ENCODE assay signal across 11 mouse cellular contexts in the genomic region with DNA sequence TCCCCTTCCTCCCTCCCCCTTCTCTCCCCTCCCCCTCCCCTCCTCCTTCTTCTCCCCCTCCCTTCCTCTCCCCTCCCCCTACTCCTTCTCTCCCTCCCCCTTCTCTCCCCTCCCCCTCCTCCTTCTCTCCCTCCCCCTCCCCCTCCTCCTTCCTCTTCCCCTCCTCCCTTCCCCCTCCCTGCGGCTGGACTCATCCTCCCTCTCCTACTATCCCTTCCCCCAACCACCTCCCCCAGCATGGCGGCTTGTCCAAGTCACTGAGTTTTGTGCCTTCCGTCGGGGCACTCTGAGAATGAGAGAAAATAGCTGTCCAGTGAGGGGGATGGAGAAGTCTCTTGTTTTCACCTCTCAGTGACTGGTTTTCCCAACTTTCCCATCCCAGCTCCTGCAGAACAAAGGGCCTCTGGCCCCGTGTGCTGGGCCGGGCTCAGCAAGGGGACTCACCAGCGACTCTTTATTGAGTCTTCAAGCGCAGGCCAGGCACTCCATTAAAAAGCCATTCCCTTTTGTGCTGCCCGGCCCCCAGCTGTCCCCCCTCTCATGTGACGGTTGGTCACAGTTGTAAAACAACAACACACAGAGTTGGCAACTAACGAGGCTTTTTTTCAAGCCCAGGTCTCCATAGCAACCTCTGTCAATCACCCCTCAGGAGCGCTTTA.
DNase-seq lines count a peak whose midpoint lies in the region; ATAC-seq and TF ChIP-seq lines count a peak whose summit lies in the region.
"Had no signal": no experiment of that assay in that cellular context is flagged by ENCODE, and none has a peak within 500 bp of the region (broad histone marks: within the 10 kb centered on the region; RNA-seq: fewer than 3 reads in every experiment).

No protein-coding gene starts in this region.

- H3K9ac ChIP-seq in heart, postnatal 0 days (replicated peaks; ENCODE audit: low read depth, low read length): no peak overlapping the region
- H3K9ac ChIP-seq in embryonic facial prominence, embryonic 14.5 days (ENCODE audit: low read depth, low read length): no peak overlapping the region
- no peak overlapping the region for H3K9ac ChIP-seq in limb, embryonic 12.5 days (replicated peaks)
- H3K9ac ChIP-seq: intestine, embryonic 15.5 days; liver, embryonic 15.5 days had no signal

- no peak for ATAC-seq in heart, postnatal 0 days (ENCODE audit: insufficient read depth, low read depth)
- peak; percentile 54; the same call in 1 of the 2 replicates for ATAC-seq in embryonic facial prominence, embryonic 14.5 days (ENCODE audit: low read depth)
- no peak for ATAC-seq in limb, embryonic 12.5 days (ENCODE audit: insufficient number of reproducible peaks, insufficient read depth, low FRiP score, low TSS enrichment, low read depth)
- ATAC-seq: intestine, embryonic 15.5 days had no signal

- WGBS in heart, postnatal 0 days: 20% methylated on average over 12 of the region's 12 CpGs
- 8% methylated on average over 12 of the region's 12 CpGs for WGBS in embryonic facial prominence, embryonic 14.5 days
- WGBS in limb, embryonic 12.5 days: 4% methylated on average over 11 of the region's 12 CpGs

- no peak for TF ChIP-seq EP300 in heart, postnatal 0 days (IDR thresholded peaks at IDR 0.05; ENCODE audit: low read depth)

- H3K27ac ChIP-seq in heart, postnatal 0 days (ENCODE audit: low read depth): peak overlapping the region; percentile 47; the same call in 1 of the 2 replicates
- H3K27ac ChIP-seq in embryonic facial prominence, embryonic 14.5 days (replicated peaks; ENCODE audit: low read depth, low read length): no peak overlapping the region
- peak overlapping the region; percentile 80 for H3K27ac ChIP-seq in limb, embryonic 12.5 days
- H3K27ac ChIP-seq: intestine, embryonic 15.5 days; liver, embryonic 15.5 days had no signal

- H3K36me3 ChIP-seq in heart, postnatal 0 days (replicated peaks; ENCODE audit: control insufficient read depth, insufficient read depth, low read length): no peaks in the 10 kb centered on the region
- no peaks in the 10 kb centered on the region for H3K36me3 ChIP-seq in embryonic facial prominence, embryonic 14.5 days (ENCODE audit: control insufficient read depth, insufficient read depth, low read length)
- H3K36me3 ChIP-seq in limb, embryonic 12.5 days: no peaks in the 10 kb centered on the region
- H3K36me3 ChIP-seq: intestine, embryonic 15.5 days; liver, embryonic 15.5 days had no signal

- DNase-seq in heart, postnatal 0 days (ENCODE audit: low spot score): no peak
- no peak for DNase-seq in heart, adult 18-20 months
- DNase-seq in embryonic facial prominence, embryonic 14.5 days (ENCODE audit: low spot score): peak; percentile 54
- peak; percentile 92 for DNase-seq in retina, postnatal 1 day
- no peak for DNase-seq in T-cell, adult 2 months (ENCODE audit: low spot score)
- DNase-seq in ovary, postnatal 10 days (ENCODE audit: low spot score): no peak
- DNase-seq: adrenal gland, adult 8-10 months; cerebellum, adult 11-12 months had no signal

- H3K4me1 ChIP-seq in heart, postnatal 0 days (ENCODE audit: control insufficient read depth, insufficient read depth): peaks cover 43% of the 10 kb centered on the region
- H3K4me1 ChIP-seq in embryonic facial prominence, embryonic 14.5 days (ENCODE audit: control insufficient read depth, insufficient read depth, low read length): peaks cover 12% of the 10 kb centered on the region
- peaks cover 39% of the 10 kb centered on the region for H3K4me1 ChIP-seq in limb, embryonic 12.5 days (replicated peaks)
- H3K4me1 ChIP-seq: liver, embryonic 15.5 days had no signal

- no peak overlapping the region for H3K4me3 ChIP-seq in heart, postnatal 0 days (ENCODE audit: low read depth, low read length)
- no peak overlapping the region for H3K4me3 ChIP-seq in embryonic facial prominence, embryonic 14.5 days (ENCODE audit: low read depth, low read length)
- H3K4me3 ChIP-seq in limb, embryonic 12.5 days (replicated peaks): no peak overlapping the region
- H3K4me3 ChIP-seq: intestine, embryonic 15.5 days; liver, embryonic 15.5 days had no signal

- H3K27me3 ChIP-seq in heart, postnatal 0 days (ENCODE audit: control insufficient read depth, insufficient read depth, low read length): no peaks in the 10 kb centered on the region
- H3K27me3 ChIP-seq in embryonic facial prominence, embryonic 14.5 days (replicated peaks; ENCODE audit: control insufficient read depth, insufficient read depth, low read length): peaks cover 79% of the 10 kb centered on the region
- H3K27me3 ChIP-seq in limb, embryonic 12.5 days: peaks cover 56% of the 10 kb centered on the region
- H3K27me3 ChIP-seq: intestine, embryonic 15.5 days had no signal

- no peak overlapping the region for H3K4me2 ChIP-seq in heart, postnatal 0 days (ENCODE audit: low read depth, low read length)
- H3K4me2 ChIP-seq in embryonic facial prominence, embryonic 14.5 days (ENCODE audit: low read depth, low read length): no peak overlapping the region
- H3K4me2 ChIP-seq in limb, embryonic 12.5 days: peak overlapping the region; percentile 18
- H3K4me2 ChIP-seq: intestine, embryonic 15.5 days; liver, embryonic 15.5 days had no signal

- no peak for TF ChIP-seq CTCF in heart, postnatal 0 days (IDR thresholded peaks at IDR 0.05; ENCODE audit: low read depth)

- H3K9me3 ChIP-seq in heart, postnatal 0 days (replicated peaks; ENCODE audit: control insufficient read depth, low read length): no peaks in the 10 kb centered on the region
- no peaks in the 10 kb centered on the region for H3K9me3 ChIP-seq in embryonic facial prominence, embryonic 14.5 days (ENCODE audit: control insufficient read depth, low read length)
- no peaks in the 10 kb centered on the region for H3K9me3 ChIP-seq in limb, embryonic 12.5 days
- H3K9me3 ChIP-seq: intestine, embryonic 15.5 days; liver, embryonic 15.5 days had no signal

Comparison
In these comparisons a context has a peak if more than half of its experiments do, and no peak if none do; other contexts are left out.
1. DNase-seq: peak in embryonic facial prominence, embryonic 14.5 days (single experiment) and retina, postnatal 1 day (single experiment); none in heart, postnatal 0 days (single experiment), heart, adult 18-20 months (0 of 2), T-cell, adult 2 months (single experiment) and ovary, postnatal 10 days (single experiment).